Mouse (Mus musculus) liver, embryonic 16.5 days (tissue): ENCODE measurements around the gene Heatr6. TPM values are rescaled to one million over a fixed set of nuclear protein-coding genes. Genes with fewer than 3 reads are reported as not detected.

Experiments used
- ATAC-seq: fragments of 200-750 bp; cut with Nextera tagmentation; 2 replicates; pipeline ENCODE4 v1.8.0; 2017; ENCODE audit warnings: low read depth, mild to moderate bottlenecking, moderate number of reproducible peaks, moderate library complexity
- H3K27ac ChIP-seq: fragments of 300-500 bp; sonication (generic); 2 replicates; pipeline ENCODE4 v1.5.1; 2014; ENCODE audit warnings: mild to moderate bottlenecking, low read length
- H3K27me3 ChIP-seq: fragments of 300-500 bp; sonication (generic); 2 replicates; pipeline ENCODE4 v1.6.1; 2014; ENCODE audit warnings: low read depth, low read length, mixed read lengths; ENCODE audit not compliant: control insufficient read depth, insufficient read depth
- H3K36me3 ChIP-seq: fragments of 300-500 bp; sonication (generic); 2 replicates; pipeline ENCODE4 v1.6.1; 2014; ENCODE audit warnings: mild to moderate bottlenecking; ENCODE audit not compliant: control insufficient read depth, insufficient read depth
- H3K4me1 ChIP-seq: fragments of 300-500 bp; sonication (generic); 2 replicates; pipeline ENCODE4 v1.6.1; 2014; ENCODE audit warnings: low read depth, low read length, mixed read lengths; ENCODE audit not compliant: control insufficient read depth
- H3K4me2 ChIP-seq: fragments of 300-500 bp; sonication (generic); 2 replicates; pipeline ENCODE4 v1.6.1; 2014; ENCODE audit warnings: low read depth, low read length, mixed read lengths
- H3K4me3 ChIP-seq: fragments of 300-500 bp; sonication (generic); 2 replicates; pipeline ENCODE4 v1.5.1; 2014; ENCODE audit warnings: low read depth, mild to moderate bottlenecking, low read length
- H3K9ac ChIP-seq: fragments of 300-500 bp; sonication (generic); 2 replicates; pipeline ENCODE4 v1.6.1; 2014; ENCODE audit warnings: low read depth, low read length
- H3K9me3 ChIP-seq: fragments of 300-500 bp; sonication (generic); replicated peaks from 2 replicates; pipeline ENCODE4 v1.6.1; 2016; ENCODE audit warnings: low read length; ENCODE audit not compliant: control insufficient read depth
- WGBS: fragments of 180-500 bp; shearing (Covaris S2); extraction: QIAGEN DNeasy Blood & Tissue Kit; methylation state at CpG from one replicate; pipeline ENCODE4 v1.1.7; 2014; ENCODE audit not compliant: insufficient replicate concordance; 5-methylcytosine and 5-hydroxymethylcytosine counted together
- polyA plus RNA-seq: library from polyadenylated mRNA; unstranded; fragments of >200 nt; fragmentation: Nextera tagmentation; extraction: Ambion mirVana; gene quantifications from 2 replicates; pipeline ENCODE4 v1.2.1, GENCODE M21; 2015

Gene Heatr6
- polyA plus RNA-seq, result 5.6 and 7.2 TPM in 2 replicates

GRCm38 (mm10) chr11:83753581-83754181 lies at the start of gene Heatr6:
TSS of gene Heatr6 (plus strand) at chr11:83753696.
- Histone ChIP-seq H3K4me3 (peak within 1 kb of the TSS; percentile 85), H3K4me1 (peaks cover 10% of the 10 kb centered on the region), H3K27ac (peak within 1 kb of the TSS; percentile 44), H3K36me3 (peaks cover 9% of the 10 kb centered on the region), H3K9ac (peak within 1 kb of the TSS; percentile 77), H3K27me3 (no peaks in the 10 kb centered on the region), H3K4me2 (peak within 1 kb of the TSS; percentile 77), H3K9me3 (no peaks in the 10 kb centered on the region; the same call in 1 of the 2 replicates)
- under 1% methylated on average over 47 of the region's 47 CpGs for WGBS
- peak; percentile 90 for ATAC-seq

GRCm38 (mm10) chr11:83703705-83704104 lies 49.8 kb upstream of the Heatr6 start, which contains the start of gene Wfdc17:
TSS of gene Wfdc17 (plus strand) at chr11:83703991.
- Histone ChIP-seq H3K9ac (no peak within 1 kb of the TSS), H3K4me3 (no peak within 1 kb of the TSS), H3K36me3 (no peaks in the 10 kb centered on the region), H3K27ac (no peak within 1 kb of the TSS), H3K27me3 (no peaks in the 10 kb centered on the region), H3K4me1 (no peaks in the 10 kb centered on the region), H3K9me3 (no peaks in the 10 kb centered on the region), H3K4me2 (no peak within 1 kb of the TSS)
- ATAC-seq, result no peak
- 23% methylated on average over 1 of the region's 1 CpGs for WGBS

- no peak for ATAC-seq
Observed at GRCm38 (mm10) chr11:83708715-83709114, 44.8 kb upstream of the Heatr6 start, which contains the start of gene Wfdc18. TSS of gene Wfdc18 (plus strand) at chr11:83709015.

GRCm38 (mm10) chr11:83709683-83710082 lies 43.8 kb upstream of the Heatr6 start:
- no peaks in the 10 kb centered on the region for H3K4me1 ChIP-seq
- no peaks in the 10 kb centered on the region for H3K36me3 ChIP-seq
- no peaks in the 10 kb centered on the region for H3K9me3 ChIP-seq
- no peak overlapping the region for H3K27ac ChIP-seq
- ATAC-seq, result no peak
- H3K9ac ChIP-seq, result no peak overlapping the region
- 79% methylated on average over 5 of the region's 5 CpGs for WGBS
- no peak overlapping the region for H3K4me2 ChIP-seq
- no peak overlapping the region for H3K4me3 ChIP-seq
- no peaks in the 10 kb centered on the region for H3K27me3 ChIP-seq

More at GRCm38 (mm10) chr11:83708715-83709114, 44.8 kb upstream of the Heatr6 start, which contains the start of gene Wfdc18:
- no peaks in the 10 kb centered on the region for H3K27me3 ChIP-seq
- no peaks in the 10 kb centered on the region for H3K4me1 ChIP-seq
- no peaks in the 10 kb centered on the region for H3K36me3 ChIP-seq
- H3K9ac ChIP-seq, result no peak within 1 kb of the TSS
- no peak within 1 kb of the TSS for H3K4me3 ChIP-seq
- no peak within 1 kb of the TSS for H3K27ac ChIP-seq
- no peaks in the 10 kb centered on the region for H3K9me3 ChIP-seq
- H3K4me2 ChIP-seq, result no peak within 1 kb of the TSS
- WGBS, result 53% methylated on average over 4 of the region's 4 CpGs

GRCm38 (mm10) chr11:83712671-83713070 lies 40.8 kb upstream of the Heatr6 start:
- Histone ChIP-seq H3K4me2 (no peak overlapping the region), H3K9ac (no peak overlapping the region), H3K4me1 (no peaks in the 10 kb centered on the region), H3K9me3 (no peaks in the 10 kb centered on the region), H3K27ac (no peak overlapping the region), H3K27me3 (no peaks in the 10 kb centered on the region), H3K4me3 (no peak overlapping the region), H3K36me3 (no peaks in the 10 kb centered on the region)
- 52% methylated on average over 1 of the region's 1 CpGs for WGBS
- ATAC-seq, result no peak

GRCm38 (mm10) chr11:83713925-83714324 lies 39.6 kb upstream of the Heatr6 start:
- ATAC-seq, result no peak
- 19% methylated on average over 2 of the region's 2 CpGs for WGBS
- Histone ChIP-seq H3K4me3 (no peak overlapping the region), H3K27ac (no peak overlapping the region), H3K27me3 (no peaks in the 10 kb centered on the region), H3K36me3 (no peaks in the 10 kb centered on the region), H3K4me2 (no peak overlapping the region), H3K9me3 (no peaks in the 10 kb centered on the region), H3K4me1 (no peaks in the 10 kb centered on the region), H3K9ac (no peak overlapping the region)

GRCm38 (mm10) chr11:83717042-83717665 lies 36.3 kb upstream of the Heatr6 start:
- Histone ChIP-seq H3K27me3 (no peaks in the 10 kb centered on the region), H3K4me2 (no peak overlapping the region), H3K9me3 (no peaks in the 10 kb centered on the region), H3K9ac (no peak overlapping the region), H3K4me3 (no peak overlapping the region), H3K4me1 (no peaks in the 10 kb centered on the region), H3K27ac (no peak overlapping the region), H3K36me3 (no peaks in the 10 kb centered on the region)
- 54% methylated on average over 6 of the region's 6 CpGs for WGBS
- ATAC-seq, result no peak

GRCm38 (mm10) chr11:83720766-83721165 lies 32.7 kb upstream of the Heatr6 start:
- no peaks in the 10 kb centered on the region for H3K27me3 ChIP-seq
- no peaks in the 10 kb centered on the region for H3K4me1 ChIP-seq
- ATAC-seq, result no peak
- no peaks in the 10 kb centered on the region for H3K36me3 ChIP-seq
- no peak overlapping the region for H3K9ac ChIP-seq
- no peak overlapping the region for H3K4me2 ChIP-seq
- H3K27ac ChIP-seq, result no peak overlapping the region
- H3K9me3 ChIP-seq, result no peaks in the 10 kb centered on the region
- H3K4me3 ChIP-seq, result no peak overlapping the region

GRCm38 (mm10) chr11:83728757-83729432 lies 24.6 kb upstream of the Heatr6 start:
- 39% methylated on average over 3 of the region's 3 CpGs for WGBS
- Histone ChIP-seq H3K9ac (no peak overlapping the region), H3K27me3 (no peaks in the 10 kb centered on the region), H3K36me3 (no peaks in the 10 kb centered on the region), H3K9me3 (no peaks in the 10 kb centered on the region), H3K4me1 (no peaks in the 10 kb centered on the region), H3K4me3 (no peak overlapping the region), H3K4me2 (no peak overlapping the region), H3K27ac (no peak overlapping the region)
- no peak for ATAC-seq
